Mouse (Mus musculus): ENCODE data around the gene Fstl3.

- TF ChIP-seq CTCF (conservative IDR thresholded peaks at IDR 0.05; ENCODE audit: low read length), result no peak
- TF ChIP-seq POU5F1 (IDR thresholded peaks at IDR 0.05; ENCODE audit: borderline replicate concordance, low read length), result no peak
- no peak for TF ChIP-seq NANOG (IDR thresholded peaks at IDR 0.05; ENCODE audit: borderline replicate concordance, low read length)
Measured at GRCm38 (mm10) chr10:79820277-79820676, 43.2 kb downstream of the Fstl3 start.
